Mouse (Mus musculus): ENCODE results near the gene Pfn5. TPM values are rescaled to one million over a fixed set of nuclear protein-coding genes. Genes with fewer than 3 reads are reported as not detected.
"Not testable (repeated sequence)": the region's sequence is repeated elsewhere in the genome, so short reads cannot be mapped to it uniquely, and the experiment has no call there.

Pfn5 gene
- total RNA-seq (2018; cell fraction: chromatin; rRNA removed): not detected
- total RNA-seq (2018; cell fraction: cytosol; rRNA removed): not detected
- not detected for total RNA-seq (2018; cell fraction: nucleus; rRNA removed)
- polyA plus RNA-seq (2018): not detected in 3 replicates

GRCm38 (mm10) chrX:95557887-95558286 lies at the start of gene Pfn5, which contains the start of gene Asb12:
Gene Pfn5 (plus strand): TSS chrX:95558104.
Gene Asb12 (minus strand): TSS chrX:95557987.
- H3K27ac ChIP-seq: no peak within 1 kb of the TSS
- 84% methylated on average over 2 of the region's 2 CpGs for WGBS (ENCODE audit: missing documents)
- no peaks in the 10 kb centered on the region for H3K36me3 ChIP-seq (ENCODE audit: inconsistent target)
- no peak within 1 kb of the TSS for H3K4me3 ChIP-seq (ENCODE audit: inconsistent target)
- H3K79me2 ChIP-seq (ENCODE audit: inconsistent target): no peaks in the 10 kb centered on the region

DNA sequence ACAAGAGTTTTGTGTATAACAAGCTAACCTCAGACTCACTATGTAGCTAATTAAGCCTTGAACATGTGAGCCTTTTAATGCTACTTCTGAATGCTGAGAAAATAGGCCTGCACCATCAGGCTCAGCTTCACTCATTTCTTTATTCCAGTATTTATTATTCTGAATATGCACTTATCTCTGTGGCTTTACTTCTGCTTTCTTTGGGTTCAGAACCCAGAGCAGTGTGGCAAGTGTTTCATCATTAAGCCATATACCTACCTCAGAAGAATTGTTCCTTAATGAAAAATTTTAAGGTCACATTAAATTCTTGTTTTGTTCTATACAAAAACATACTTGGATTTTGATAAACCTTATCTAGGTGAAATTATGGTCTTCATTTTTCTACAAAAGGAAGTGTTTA lies 34.0 kb upstream of the Pfn5 start:
- H3K4me3 ChIP-seq (ENCODE audit: inconsistent target): no peak overlapping the region
- H3K79me2 ChIP-seq (ENCODE audit: inconsistent target): no peaks in the 10 kb centered on the region
- no peaks in the 10 kb centered on the region for H3K36me3 ChIP-seq (ENCODE audit: inconsistent target)
- H3K27ac ChIP-seq: no peak overlapping the region

DNA sequence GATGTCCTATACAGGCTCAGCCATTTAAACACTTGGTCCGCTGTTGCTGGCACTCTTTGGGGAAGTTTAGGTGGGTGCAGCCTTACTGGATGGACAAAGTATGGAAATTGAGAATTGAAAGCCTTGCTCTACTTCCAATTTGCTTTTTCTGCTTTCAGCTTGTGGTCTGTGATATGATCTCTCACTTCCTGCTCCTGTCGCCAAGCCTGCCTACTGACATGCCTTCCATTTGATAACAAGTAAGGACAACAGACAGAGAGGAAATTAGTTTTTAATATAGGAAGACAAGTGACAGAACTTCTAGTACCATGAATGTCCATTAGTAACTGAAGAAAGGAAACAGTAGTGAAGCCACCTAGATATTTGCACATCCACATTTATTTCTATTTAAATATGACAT lies 32.7 kb upstream of the Pfn5 start:
- Histone ChIP-seq H3K4me3 (ENCODE audit: inconsistent target) (no peak overlapping the region), H3K36me3 (ENCODE audit: inconsistent target) (no peaks in the 10 kb centered on the region), H3K27ac (no peak overlapping the region), H3K79me2 (ENCODE audit: inconsistent target) (no peaks in the 10 kb centered on the region)
- 28% methylated on average over 2 of the region's 2 CpGs for WGBS (ENCODE audit: missing documents)

DNA sequence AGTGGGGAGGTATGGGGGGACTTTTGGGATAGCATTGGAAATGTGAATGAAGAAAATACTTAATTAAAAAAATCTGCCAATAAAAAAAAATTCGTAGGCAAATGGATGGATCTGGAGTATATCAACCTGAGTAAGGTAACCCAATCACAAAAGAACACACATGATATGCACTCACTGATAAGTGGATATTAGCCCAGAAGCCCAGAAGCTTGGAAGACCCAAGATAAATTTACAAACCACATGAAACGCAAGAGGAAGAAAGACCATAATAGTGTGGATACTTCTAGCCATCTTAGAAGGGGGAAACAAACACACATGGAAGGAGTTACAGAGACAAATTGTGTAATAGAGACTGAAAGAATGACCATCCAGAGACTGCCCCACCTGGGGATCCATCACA lies 22.4 kb upstream of the Pfn5 start:
- not testable (repeated sequence) for H3K4me3 ChIP-seq (ENCODE audit: inconsistent target); H3K36me3 ChIP-seq (ENCODE audit: inconsistent target); H3K27ac ChIP-seq; H3K79me2 ChIP-seq (ENCODE audit: inconsistent target)
- 100% methylated on average over 2 of the region's 2 CpGs for WGBS (ENCODE audit: missing documents)

- WGBS (ENCODE audit: missing documents): 94% methylated on average over 4 of the region's 4 CpGs
- Histone ChIP-seq H3K4me3 (ENCODE audit: inconsistent target) (no peak overlapping the region), H3K27ac (no peak overlapping the region)
Measured at GRCm38 (mm10) chrX:95554321-95554720, 3.6 kb upstream of the Pfn5 start.

GRCm38 (mm10) chrX:95600609-95601008 lies 42.7 kb downstream of the Pfn5 start:
- no peak overlapping the region for H3K27ac ChIP-seq
- H3K4me3 ChIP-seq (ENCODE audit: inconsistent target): no peak overlapping the region
- no peaks in the 10 kb centered on the region for H3K79me2 ChIP-seq (ENCODE audit: inconsistent target)
- no peaks in the 10 kb centered on the region for H3K36me3 ChIP-seq (ENCODE audit: inconsistent target)
- WGBS (ENCODE audit: missing documents): 91% methylated on average over 5 of the region's 5 CpGs

More at GRCm38 (mm10) chrX:95554321-95554720, 3.6 kb upstream of the Pfn5 start:
- H3K36me3 ChIP-seq (ENCODE audit: inconsistent target): no peaks in the 10 kb centered on the region
- H3K79me2 ChIP-seq (ENCODE audit: inconsistent target): no peaks in the 10 kb centered on the region

Other genes starting within 250 kb of the Pfn5 start
- 2.0 to 2.3 TPM (median 2.1 TPM) in 3 replicates for gene Amer1, start 113.2 kb upstream of the Pfn5 start, polyA plus RNA-seq (2018)
- gene Asb12, start 117 bp upstream of the Pfn5 start, polyA plus RNA-seq (2018): not detected in 3 replicates
- gene Zc4h2, start 100.4 kb downstream of the Pfn5 start, polyA plus RNA-seq (2018): 3.5 to 4.2 TPM (median 3.5 TPM) in 3 replicates
- 0.06 to 0.14 TPM (median 0.13 TPM) in 3 replicates for gene Zc3h12b, start 153.6 kb downstream of the Pfn5 start, polyA plus RNA-seq (2018)

Measured in macrophage (primary cell).